Mouse (Mus musculus) ES-CJ7 (cell line): Measurements from ENCODE around the gene Gm28048.
A peak's percentile ranks its signal among the peaks of the same experiment; 100 is the strongest.

Source experiments
- DNase-seq: peaks from one replicate; pipeline ENCODE4 v3.0.0; 2011; ENCODE audit warnings: low read depth, low spot score

The Gm28048 gene

GRCm38 (mm10) chr11:22860335-22861227 lies 121.3 kb downstream of the Gm28048 start, which contains the start of gene B3gnt2:
Gene B3gnt2 (minus strand): TSS chr11:22860961.
- peak; percentile 79 for DNase-seq

GRCm38 (mm10) chr11:22859633-22860334 lies 122.1 kb downstream of the Gm28048 start:
- DNase-seq = peak; percentile 89

- DNase-seq = peak; percentile 43
Measured at GRCm38 (mm10) chr11:22859301-22859632, 122.6 kb downstream of the Gm28048 start.

GRCm38 (mm10) chr11:22858441-22859300 lies 123.2 kb downstream of the Gm28048 start:
- DNase-seq = no peak

GRCm38 (mm10) chr11:22857705-22858440 lies 124.0 kb downstream of the Gm28048 start:
- no peak for DNase-seq

GRCm38 (mm10) chr11:22857106-22857704 lies 124.7 kb downstream of the Gm28048 start:
- no peak for DNase-seq

- no peak for DNase-seq
Measured at GRCm38 (mm10) chr11:22856371-22856965, 125.4 kb downstream of the Gm28048 start.

- no peak for DNase-seq
Measured at GRCm38 (mm10) chr11:22854571-22854970, 127.3 kb downstream of the Gm28048 start.

GRCm38 (mm10) chr11:22853477-22854157 lies 128.3 kb downstream of the Gm28048 start:
- no peak for DNase-seq

- no peak for DNase-seq
Measured at GRCm38 (mm10) chr11:22852510-22852909, 129.4 kb downstream of the Gm28048 start.

GRCm38 (mm10) chr11:22851416-22851815 lies 130.5 kb downstream of the Gm28048 start:
- DNase-seq = peak; percentile 88

- DNase-seq = no peak
Measured at GRCm38 (mm10) chr11:22850077-22850476, 131.8 kb downstream of the Gm28048 start.

GRCm38 (mm10) chr11:22848649-22849195 lies 133.2 kb downstream of the Gm28048 start:
- no peak for DNase-seq

GRCm38 (mm10) chr11:22847732-22848648 lies 133.9 kb downstream of the Gm28048 start:
- no peak for DNase-seq

- DNase-seq = no peak
Measured at GRCm38 (mm10) chr11:22846960-22847731, 134.7 kb downstream of the Gm28048 start.

- no peak for DNase-seq
Measured at GRCm38 (mm10) chr11:22846093-22846835, 135.6 kb downstream of the Gm28048 start.
